Mouse (Mus musculus): Measurements from ENCODE around the gene Tfap2a.

Gene Tfap2a

GRCm38 (mm10) chr13:40711661-40712525, 26.3 kb downstream of the Tfap2a start:
- no peak for DNase-seq (ENCODE audit: low read depth)

- no peak for DNase-seq (ENCODE audit: low read depth)
These were observed 28.2 kb downstream of the Tfap2a start for GRCm38 (mm10) chr13:40710062-40710342.

- DNase-seq (ENCODE audit: low read depth): no peak
These were observed 28.7 kb downstream of the Tfap2a start for GRCm38 (mm10) chr13:40709321-40710061.

GRCm38 (mm10) chr13:40708913-40709312, 29.3 kb downstream of the Tfap2a start:
- no peak for DNase-seq (ENCODE audit: low read depth)

GRCm38 (mm10) chr13:40708271-40708670, 29.9 kb downstream of the Tfap2a start:
- DNase-seq (ENCODE audit: low read depth): no peak

GRCm38 (mm10) chr13:40707646-40708045, 30.5 kb downstream of the Tfap2a start:
- no peak for DNase-seq (ENCODE audit: low read depth)

GRCm38 (mm10) chr13:40706612-40707011, 31.6 kb downstream of the Tfap2a start:
- DNase-seq (ENCODE audit: low read depth): no peak

GRCm38 (mm10) chr13:40705821-40706425, 32.3 kb downstream of the Tfap2a start:
- no peak for DNase-seq (ENCODE audit: low read depth)

- DNase-seq (ENCODE audit: low read depth): no peak
These were observed 33.2 kb downstream of the Tfap2a start for GRCm38 (mm10) chr13:40704864-40705455.

GRCm38 (mm10) chr13:40703982-40704501, 34.1 kb downstream of the Tfap2a start:
- DNase-seq (ENCODE audit: low read depth): no peak

GRCm38 (mm10) chr13:40703123-40703797, 34.9 kb downstream of the Tfap2a start:
- DNase-seq (ENCODE audit: low read depth): no peak

- no peak for DNase-seq (ENCODE audit: low read depth)
These were observed 35.6 kb downstream of the Tfap2a start for GRCm38 (mm10) chr13:40702361-40703122.

- no peak for DNase-seq (ENCODE audit: low read depth)
These were observed 36.5 kb downstream of the Tfap2a start for GRCm38 (mm10) chr13:40701691-40702090.

GRCm38 (mm10) chr13:40685790-40686189, 52.4 kb downstream of the Tfap2a start:
- DNase-seq (ENCODE audit: low read depth): no peak

- DNase-seq (ENCODE audit: low read depth): peak; percentile 40
These were observed 61.4 kb downstream of the Tfap2a start for GRCm38 (mm10) chr13:40676730-40677129.

Measured in induced T-regulatory cell, adult 2 months (primary cell).